Mouse (Mus musculus) stomach, embryonic 14.5 days (tissue): ENCODE measurements around the gene Garnl3. TPM values are rescaled to one million over a fixed set of nuclear protein-coding genes. Genes with fewer than 3 reads are reported as not detected.

Experiments
- ATAC-seq: fragments of 200-750 bp; cut with Nextera tagmentation; 2 replicates; pipeline ENCODE4 v1.8.0; 2017; ENCODE audit warnings: low read depth, moderate TSS enrichment; ENCODE audit not compliant: insufficient number of reproducible peaks, insufficient read depth, low FRiP score
- H3K27ac ChIP-seq: fragments of 300-500 bp; sonication (generic); 2 replicates; pipeline ENCODE4 v1.5.1; 2014; ENCODE audit warnings: mild to moderate bottlenecking, low read length, moderate library complexity, mixed read lengths
- H3K27me3 ChIP-seq: fragments of 300-500 bp; sonication (generic); 2 replicates; pipeline ENCODE4 v1.6.1; 2014; ENCODE audit warnings: low read length, control low read depth, mixed read lengths; ENCODE audit not compliant: control insufficient read depth, insufficient read depth
- H3K36me3 ChIP-seq: fragments of 300-500 bp; sonication (generic); 2 replicates; pipeline ENCODE4 v1.6.1; 2014; ENCODE audit warnings: mild to moderate bottlenecking, control low read depth, low read length, moderate library complexity, mixed read lengths; ENCODE audit not compliant: control insufficient read depth, insufficient read depth
- H3K4me1 ChIP-seq: fragments of 300-500 bp; sonication (generic); 2 replicates; pipeline ENCODE4 v1.6.1; 2014; ENCODE audit warnings: low read length, control low read depth, mixed read lengths; ENCODE audit not compliant: control insufficient read depth, insufficient read depth
- H3K4me2 ChIP-seq: fragments of 300-500 bp; sonication (generic); replicated peaks from 2 replicates; pipeline ENCODE4 v1.6.1; 2014; ENCODE audit warnings: low read depth, low read length, control low read depth
- H3K4me3 ChIP-seq: fragments of 300-500 bp; sonication (generic); 2 replicates; pipeline ENCODE4 v1.5.1; 2014; ENCODE audit warnings: low read depth, low read length, control low read depth
- H3K9ac ChIP-seq: fragments of 300-500 bp; sonication (generic); replicated peaks from 2 replicates; pipeline ENCODE4 v1.6.1; 2014; ENCODE audit warnings: low read depth, mild to moderate bottlenecking, control low read depth, low read length, moderate library complexity, mixed read lengths
- H3K9me3 ChIP-seq: fragments of 300-500 bp; sonication (generic); 2 replicates; pipeline ENCODE4 v1.6.1; 2016; ENCODE audit warnings: low read depth, low read length, control low read depth; ENCODE audit not compliant: control insufficient read depth
- WGBS: fragments of 180-500 bp; shearing (Covaris S2); extraction: QIAGEN DNeasy Blood & Tissue Kit; methylation state at CpG from one replicate; pipeline ENCODE4 v1.1.7; 2014; 5-methylcytosine and 5-hydroxymethylcytosine counted together
- polyA plus RNA-seq: library from polyadenylated mRNA; unstranded; fragments of >200 nt; fragmentation: Nextera tagmentation; extraction: Ambion mirVana; gene quantifications from 2 replicates; pipeline ENCODE4 v1.2.1, GENCODE M21; 2014

Garnl3 gene
- polyA plus RNA-seq, 1 experiment from 2014 or later, result 22.0 TPM

DNA sequence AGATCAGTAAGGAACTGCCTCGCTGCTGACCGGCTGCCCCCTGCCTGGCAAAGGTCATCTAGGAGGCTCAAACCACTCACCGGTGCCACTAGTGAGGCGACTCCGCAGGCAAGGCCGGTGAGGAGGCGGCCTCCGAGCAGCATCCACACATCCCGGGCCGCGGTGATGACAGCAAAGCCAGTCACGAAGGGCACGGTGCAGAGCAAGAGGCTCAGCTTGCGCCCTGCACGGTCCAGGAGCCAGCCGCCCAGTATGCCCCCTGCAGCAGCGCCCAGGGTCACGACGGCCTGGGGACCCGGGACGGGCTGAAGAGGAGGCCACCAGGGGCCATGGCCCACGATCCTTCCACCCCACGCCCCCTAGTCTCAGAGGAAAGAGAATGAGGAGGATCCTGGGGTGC is 150.2 kb downstream of the Garnl3 start:
- H3K4me3 ChIP-seq, result peak overlapping the region; percentile 71
- WGBS, result under 1% methylated on average over 23 of the region's 23 CpGs
- no peak overlapping the region for H3K27ac ChIP-seq
- no peaks in the 10 kb centered on the region for H3K9me3 ChIP-seq
- no peaks in the 10 kb centered on the region for H3K27me3 ChIP-seq
- H3K36me3 ChIP-seq, result no peaks in the 10 kb centered on the region
- H3K9ac ChIP-seq, result peak overlapping the region; percentile 62
- peaks cover 4% of the 10 kb centered on the region; the same call in 1 of the 2 replicates for H3K4me1 ChIP-seq
- H3K4me2 ChIP-seq, result peak overlapping the region; percentile 97
- peak; percentile 34; the same call in 1 of the 2 replicates for ATAC-seq

DNA sequence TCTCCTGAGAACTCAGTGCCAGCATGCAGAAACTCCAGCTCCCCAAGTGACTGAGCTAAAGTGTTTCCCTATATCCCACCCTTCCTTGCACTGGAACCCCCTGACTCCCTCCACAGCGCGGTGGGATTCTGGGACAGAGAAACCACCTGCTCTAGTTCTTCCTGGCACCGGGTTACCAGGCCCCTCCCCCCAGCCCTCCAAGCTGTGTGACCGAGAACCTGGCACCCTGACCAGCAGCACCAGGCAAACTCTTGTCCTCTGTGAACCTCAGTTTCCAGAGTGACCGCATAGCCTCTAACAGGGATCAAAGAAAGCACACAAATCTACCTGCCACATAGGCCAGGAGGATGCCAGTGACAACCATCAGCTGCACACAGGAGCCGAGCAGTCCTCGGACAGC is 151.8 kb downstream of the Garnl3 start:
- H3K9ac ChIP-seq, result no peak overlapping the region
- H3K4me3 ChIP-seq, result no peak overlapping the region
- no peaks in the 10 kb centered on the region for H3K27me3 ChIP-seq
- peaks cover 4% of the 10 kb centered on the region; the same call in 1 of the 2 replicates for H3K4me1 ChIP-seq
- H3K9me3 ChIP-seq, result no peaks in the 10 kb centered on the region
- no peaks in the 10 kb centered on the region; the same call in 1 of the 2 replicates for H3K36me3 ChIP-seq
- H3K27ac ChIP-seq, result no peak overlapping the region
- ATAC-seq, result no peak
- 84% methylated on average over 7 of the region's 7 CpGs for WGBS
- no peak overlapping the region for H3K4me2 ChIP-seq

GRCm38 (mm10) chr2:32978675-32979074 is 152.8 kb downstream of the Garnl3 start:
- H3K4me2 ChIP-seq, result no peak overlapping the region
- H3K4me3 ChIP-seq, result no peak overlapping the region
- peaks cover 4% of the 10 kb centered on the region; the same call in 1 of the 2 replicates for H3K4me1 ChIP-seq
- no peak overlapping the region for H3K27ac ChIP-seq
- no peaks in the 10 kb centered on the region; the same call in 1 of the 2 replicates for H3K36me3 ChIP-seq
- H3K9me3 ChIP-seq, result no peaks in the 10 kb centered on the region
- 72% methylated on average over 3 of the region's 3 CpGs for WGBS
- H3K9ac ChIP-seq, result no peak overlapping the region
- H3K27me3 ChIP-seq, result no peaks in the 10 kb centered on the region
- no peak for ATAC-seq

DNA sequence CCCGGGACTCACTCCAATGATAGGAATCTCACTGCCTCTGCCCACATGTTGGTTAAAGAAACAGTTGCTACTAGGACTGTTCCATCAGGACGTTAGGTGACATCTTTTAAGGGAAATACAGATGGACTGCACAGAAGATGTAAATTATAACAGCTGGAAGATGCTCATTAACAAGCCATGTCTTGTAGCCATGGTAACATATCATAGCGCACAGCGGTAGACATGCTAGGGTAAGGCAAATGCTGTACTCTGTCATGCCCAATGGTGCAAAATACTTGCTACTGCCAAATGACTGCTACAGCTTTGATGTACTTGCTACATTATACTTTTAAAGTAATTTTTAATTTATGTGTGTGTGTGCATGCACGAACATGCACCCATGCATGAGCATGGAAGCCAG is 154.3 kb downstream of the Garnl3 start:
- Histone ChIP-seq H3K9me3 (no peaks in the 10 kb centered on the region), H3K4me3 (no peak overlapping the region), H3K4me1 (peaks cover 4% of the 10 kb centered on the region; the same call in 1 of the 2 replicates), H3K36me3 (no peaks in the 10 kb centered on the region; the same call in none of the 2 replicates), H3K27ac (no peak overlapping the region), H3K27me3 (no peaks in the 10 kb centered on the region), H3K4me2 (no peak overlapping the region), H3K9ac (no peak overlapping the region)
- 77% methylated on average over 5 of the region's 5 CpGs for WGBS
- ATAC-seq, result no peak

DNA sequence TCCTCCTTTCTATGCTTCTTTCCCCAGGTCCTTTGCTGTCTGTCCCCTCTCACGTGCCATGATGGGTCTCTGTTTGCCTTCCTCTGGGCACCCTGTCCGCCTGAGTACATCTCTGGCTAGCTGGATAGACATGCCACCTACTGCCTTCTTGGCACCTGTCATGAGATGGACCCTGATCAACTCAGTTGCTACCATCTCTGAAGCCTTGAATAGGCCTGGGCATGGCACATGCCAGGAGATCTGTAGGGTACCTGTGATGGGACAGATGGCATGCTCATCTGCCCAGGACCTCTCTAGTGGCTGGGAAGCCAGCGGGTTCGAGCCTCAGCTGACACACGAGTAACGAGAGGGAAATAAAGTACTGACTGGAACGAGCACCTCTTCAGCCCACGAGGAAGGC is 157.2 kb downstream of the Garnl3 start:
- Histone ChIP-seq H3K9ac (no peak overlapping the region), H3K4me1 (no peaks in the 10 kb centered on the region), H3K36me3 (no peaks in the 10 kb centered on the region; the same call in none of the 2 replicates), H3K27me3 (no peaks in the 10 kb centered on the region), H3K4me2 (no peak overlapping the region), H3K9me3 (no peaks in the 10 kb centered on the region), H3K27ac (no peak overlapping the region), H3K4me3 (no peak overlapping the region)
- no peak for ATAC-seq
- 90% methylated on average over 8 of the region's 8 CpGs for WGBS

DNA sequence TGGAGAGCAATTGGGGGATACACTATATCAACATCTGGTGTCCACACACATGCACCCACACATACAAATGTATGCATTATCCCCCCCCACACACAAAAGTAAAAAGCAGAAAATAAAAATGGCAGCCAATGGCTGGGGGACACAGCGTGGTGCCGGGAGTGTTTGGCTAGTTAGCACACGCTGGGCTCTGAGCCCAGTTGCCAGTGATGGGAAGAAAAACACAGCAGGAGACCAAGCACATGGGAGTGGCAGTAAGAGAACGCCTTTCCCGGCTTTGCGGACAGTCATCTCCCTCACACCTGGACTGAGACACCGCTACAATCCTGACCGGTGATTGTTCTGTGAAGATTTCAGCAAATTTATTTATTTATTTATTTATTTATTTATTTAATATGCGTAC is 160.2 kb downstream of the Garnl3 start:
- no peak overlapping the region for H3K4me3 ChIP-seq
- no peaks in the 10 kb centered on the region for H3K9me3 ChIP-seq
- no peaks in the 10 kb centered on the region for H3K27me3 ChIP-seq
- H3K27ac ChIP-seq, result no peak overlapping the region
- no peaks in the 10 kb centered on the region; the same call in none of the 2 replicates for H3K36me3 ChIP-seq
- H3K4me2 ChIP-seq, result no peak overlapping the region
- no peak for ATAC-seq
- 57% methylated on average over 9 of the region's 9 CpGs for WGBS
- H3K4me1 ChIP-seq, result 0 out of 2 replicates have a peak, but pooled peaks cover 2% of the 10 kb centered on the region
- H3K9ac ChIP-seq, result no peak overlapping the region

- WGBS, result 81% methylated on average over 8 of the region's 8 CpGs
- Histone ChIP-seq H3K9me3 (no peaks in the 10 kb centered on the region), H3K9ac (no peak overlapping the region), H3K4me3 (no peak overlapping the region), H3K4me1 (0 out of 2 replicates have a peak, but pooled peaks cover 6% of the 10 kb centered on the region), H3K27me3 (no peaks in the 10 kb centered on the region), H3K27ac (no peak overlapping the region), H3K36me3 (peaks cover 10% of the 10 kb centered on the region), H3K4me2 (no peak overlapping the region)
- ATAC-seq, result no peak
These were observed 162.1 kb downstream of the Garnl3 start for GRCm38 (mm10) chr2:32969326-32969725.

DNA sequence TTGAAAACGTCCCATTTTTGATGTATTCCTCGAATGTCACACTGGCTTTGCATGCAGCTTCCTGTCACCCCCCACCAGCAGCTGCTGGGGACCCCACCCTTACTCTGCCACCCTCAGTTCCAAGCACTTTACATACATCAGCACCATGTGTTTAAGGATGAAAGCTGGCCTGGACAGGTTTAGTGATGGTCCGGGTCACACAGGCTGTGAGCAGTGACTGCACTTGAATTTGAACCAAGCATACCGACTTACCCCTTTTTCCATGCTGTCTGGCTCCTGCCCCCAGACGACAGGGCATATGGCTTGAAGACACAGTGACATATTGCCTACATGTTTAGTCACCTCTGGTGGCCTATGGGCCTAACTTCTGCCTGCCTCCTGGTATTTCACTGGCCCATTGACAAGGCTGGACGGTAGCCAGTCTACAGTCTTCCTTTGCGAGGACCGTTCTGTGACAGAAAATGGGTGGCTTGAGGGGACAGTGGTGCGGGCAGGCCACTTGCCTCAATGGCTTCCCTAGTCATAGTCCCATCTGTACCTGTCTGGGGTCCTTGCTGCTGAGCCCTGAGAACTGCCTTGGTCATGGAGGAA is 163.3 kb downstream of the Garnl3 start:
- no peaks in the 10 kb centered on the region for H3K9me3 ChIP-seq
- no peak for ATAC-seq
- H3K36me3 ChIP-seq, result peaks cover 22% of the 10 kb centered on the region
- H3K9ac ChIP-seq, result no peak overlapping the region
- H3K27me3 ChIP-seq, result no peaks in the 10 kb centered on the region
- H3K4me1 ChIP-seq, result peaks cover 6% of the 10 kb centered on the region; the same call in 1 of the 2 replicates
- 81% methylated on average over 9 of the region's 9 CpGs for WGBS
- H3K27ac ChIP-seq, result no peak overlapping the region
- H3K4me3 ChIP-seq, result 0 out of 2 replicates have a peak overlapping the region, but pooled peaks have one; percentile 66
- H3K4me2 ChIP-seq, result peak overlapping the region; percentile 92; the same call in 1 of the 2 replicates
